Mouse (Mus musculus): ENCODE results near the gene Mapk10. TPM values are rescaled to one million over a fixed set of nuclear protein-coding genes. Genes with fewer than 3 reads are reported as not detected.

The Mapk10 gene
- total and polyA plus RNA-seq, 3 experiments: 0.10 to 0.95 (median 0.47) TPM

- dilution Hi-C loops (cut with MboI; ENCODE audit: extremely low pct_ligation_motif_present, extremely low pct_unique_long_range_greater_than_20kb, low sequenced_read_pairs) (no loop called here), in situ Hi-C loops (cut with MboI; ENCODE audit: low pct_ligation_motif_present, low pct_unique_long_range_greater_than_20kb, low sequenced_read_pairs) (no loop called here)
- H3K27me3 ChIP-seq (replicated peaks): no peaks in the 10 kb centered on the region
- peaks cover 0 to 12% of the 10 kb centered on the region in 2 experiments for H3K4me1 ChIP-seq (ENCODE audit: control insufficient read depth in 1 of 2, insufficient read depth in 2 of 2)
- no peak overlapping the region for H3K4me3 ChIP-seq (replicated peaks in 1 of 3; ENCODE audit: low read depth in 2 of 3, low read length in 2 of 3, poor library complexity in 1 of 3)
- H3K4me2 ChIP-seq (ENCODE audit: insufficient read depth, low read depth, poor library complexity, severe bottlenecking): no peak overlapping the region
- H3K79me2 ChIP-seq (replicated peaks; ENCODE audit: control insufficient read depth, extremely low read depth, insufficient read depth, poor library complexity, severe bottlenecking): no peaks in the 10 kb centered on the region
- H3K9me3 ChIP-seq (replicated peaks; ENCODE audit: low read length): no peaks in the 10 kb centered on the region
- DNase-seq (ENCODE audit: extremely low read depth): no peak
- no peak overlapping the region for H3K27ac ChIP-seq (ENCODE audit: insufficient read depth, low read depth)
- no peaks in the 10 kb centered on the region for H3K36me3 ChIP-seq (replicated peaks in 1 of 2; ENCODE audit: control insufficient read depth in 1 of 2, insufficient read depth in 1 of 2, low read length in 1 of 2)
- H3K9ac ChIP-seq (ENCODE audit: insufficient read depth, low read depth): no peak overlapping the region
- TF ChIP-seq PAX5 (IDR thresholded peaks at IDR 0.05; ENCODE audit: low read length): no peak
- no peak for TF ChIP-seq CHD2 (IDR thresholded peaks at IDR 0.05; ENCODE audit: low read length)
- no peak for TF ChIP-seq POLR2AphosphoS2 (IDR thresholded peaks at IDR 0.05; ENCODE audit: low read depth, low read length)
- TF ChIP-seq ZC3H11A (IDR thresholded peaks at IDR 0.05; ENCODE audit: low read depth, low read length): no peak
- TF ChIP-seq MAZ (IDR thresholded peaks at IDR 0.05; ENCODE audit: low read depth, low read length): no peak
- TF ChIP-seq SIN3A (IDR thresholded peaks at IDR 0.05; ENCODE audit: low read length): no peak
- no peak for TF ChIP-seq CHD1 (IDR thresholded peaks at IDR 0.05; ENCODE audit: low read depth, low read length)
- no peak for TF ChIP-seq MXI1 (IDR thresholded peaks at IDR 0.05; ENCODE audit: low read depth, low read length)
- TF ChIP-seq MAFK (IDR thresholded peaks at IDR 0.05; ENCODE audit: insufficient replicate concordance, low read length): no peak
- TF ChIP-seq TCF12 (IDR thresholded peaks at IDR 0.05; ENCODE audit: low read depth, low read length): no peak
- TF ChIP-seq JUN (IDR thresholded peaks at IDR 0.05; ENCODE audit: insufficient read depth, low read depth, low read length): no peak
Observed at GRCm38 (mm10) chr5:103193700-103194099, 17.4 kb downstream of the Mapk10 start.

- Histone ChIP-seq H3K36me3 (replicated peaks in 1 of 2; ENCODE audit: control insufficient read depth in 1 of 2, insufficient read depth in 1 of 2, low read length in 1 of 2) (no peaks in the 10 kb centered on the region), H3K4me2 (ENCODE audit: insufficient read depth, low read depth, poor library complexity, severe bottlenecking) (no peak overlapping the region), H3K27ac (ENCODE audit: insufficient read depth, low read depth) (no peak overlapping the region), H3K27me3 (replicated peaks) (no peaks in the 10 kb centered on the region), H3K4me1 (ENCODE audit: control insufficient read depth in 1 of 2, insufficient read depth in 2 of 2) (peaks cover 0 to 6% of the 10 kb centered on the region in 2 experiments; a peak in 3 of 4 replicates), H3K4me3 (replicated peaks in 1 of 3; ENCODE audit: low read depth in 2 of 3, low read length in 2 of 3, poor library complexity in 1 of 3) (no peak overlapping the region), H3K9me3 (replicated peaks; ENCODE audit: low read length) (no peaks in the 10 kb centered on the region), H3K79me2 (replicated peaks; ENCODE audit: control insufficient read depth, extremely low read depth, insufficient read depth, poor library complexity, severe bottlenecking) (no peaks in the 10 kb centered on the region), H3K9ac (ENCODE audit: insufficient read depth, low read depth) (no peak overlapping the region)
- TF ChIP-seq ZNF384 (IDR thresholded peaks at IDR 0.05; ENCODE audit: low read depth, low read length) (no peak), ELF1 (IDR thresholded peaks at IDR 0.05; ENCODE audit: low read depth, low read length) (no peak), POLR2A (IDR thresholded peaks at IDR 0.05; ENCODE audit: low read depth, low read length) (no peak), ZKSCAN1 (IDR thresholded peaks at IDR 0.05; ENCODE audit: borderline replicate concordance, low read depth, low read length) (no peak), KAT2A (IDR thresholded peaks at IDR 0.05; ENCODE audit: insufficient replicate concordance, low read length) (no peak), MAFK (IDR thresholded peaks at IDR 0.05; ENCODE audit: insufficient replicate concordance, low read length) (no peak), HCFC1 (IDR thresholded peaks at IDR 0.05; ENCODE audit: low read depth, low read length) (no peak), SMC3 (IDR thresholded peaks at IDR 0.05; ENCODE audit: low read depth, low read length) (no peak), NELFE (IDR thresholded peaks at IDR 0.05; ENCODE audit: low read depth, low read length) (no peak), TCF12 (IDR thresholded peaks at IDR 0.05; ENCODE audit: low read depth, low read length) (no peak), ZC3H11A (IDR thresholded peaks at IDR 0.05; ENCODE audit: low read depth, low read length) (no peak), ETS1 (conservative IDR thresholded peaks at IDR 0.05; ENCODE audit: low read depth, low read length) (no peak)
- in situ Hi-C loops (cut with MboI; ENCODE audit: low pct_ligation_motif_present, low pct_unique_long_range_greater_than_20kb, low sequenced_read_pairs): no loop called here
- DNase-seq (ENCODE audit: extremely low read depth): no peak
- dilution Hi-C loops (cut with MboI; ENCODE audit: extremely low pct_ligation_motif_present, extremely low pct_unique_long_range_greater_than_20kb, low sequenced_read_pairs): no loop called here
Observed at GRCm38 (mm10) chr5:103191577-103191976, 19.6 kb downstream of the Mapk10 start.
